Mouse (Mus musculus): ENCODE measurements around the gene Dazap1. TPM values are rescaled to one million over a fixed set of nuclear protein-coding genes. Genes with fewer than 3 reads are reported as not detected.

The Dazap1 gene
- total RNA-seq, 2 experiments from 2014 or later = 180 to 181 TPM

DNA sequence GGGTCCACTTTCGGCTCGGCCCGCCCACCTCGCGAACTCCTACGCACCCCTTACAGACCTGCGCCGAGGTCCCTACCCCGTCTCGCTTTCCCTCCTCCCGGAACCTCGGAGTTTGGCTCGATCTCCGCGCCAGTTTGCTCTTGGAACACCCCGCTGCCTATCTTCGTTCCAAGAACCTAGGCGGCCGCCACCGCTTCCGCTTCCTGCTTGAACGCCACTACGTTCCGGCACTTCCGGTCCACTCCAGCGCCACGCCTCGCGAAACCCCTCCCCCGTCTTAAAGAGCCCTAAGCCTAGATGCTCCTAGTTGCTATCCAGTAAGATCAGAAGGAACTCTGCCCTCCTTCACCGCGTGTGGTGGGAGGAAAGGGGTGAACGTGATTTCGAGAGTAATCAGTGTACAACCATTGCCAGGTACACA is 59.1 kb downstream of the Dazap1 start, which contains the start of gene 2310011J03Rik:
Gene 2310011J03Rik, minus strand, starts transcription at position 198 of the 421 bp plus-strand sequence.
- peak; percentile 65 to 82 for DNase-seq (ENCODE audit: low spot score in 2 of 2)

DNA sequence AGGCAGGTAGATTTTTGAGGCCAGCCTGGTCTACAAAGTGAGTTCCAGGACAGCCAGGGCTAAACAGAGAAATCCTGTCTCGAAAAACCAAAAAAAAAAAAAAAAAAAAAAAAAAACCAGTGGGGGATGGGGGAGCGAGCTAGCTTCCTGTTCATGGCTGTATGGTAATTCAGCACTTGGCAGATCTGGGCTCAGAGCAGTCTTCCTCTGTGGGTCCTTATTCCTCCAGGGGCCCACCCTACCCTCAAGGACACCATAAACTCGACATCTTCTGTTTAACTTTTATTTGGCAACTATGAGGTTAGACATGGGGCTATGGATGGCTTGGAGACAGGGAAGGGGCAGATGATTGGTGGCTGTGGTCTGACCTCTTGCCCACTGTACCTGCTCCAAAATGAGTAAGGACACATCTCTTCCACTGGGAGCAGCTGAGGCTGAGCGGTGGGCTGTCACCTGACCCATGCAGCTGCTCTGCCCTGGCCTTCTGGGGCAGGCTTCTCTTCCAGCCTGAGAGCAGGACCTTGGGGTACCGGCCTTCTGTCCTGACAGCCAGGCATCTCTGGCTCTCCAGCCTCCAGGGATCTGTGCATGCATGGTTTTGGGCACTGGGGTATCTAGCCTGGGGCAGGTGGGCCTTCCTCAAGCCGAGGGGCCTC is 59.9 kb downstream of the Dazap1 start:
- no peak for DNase-seq (ENCODE audit: low spot score in 2 of 2)

- DNase-seq (ENCODE audit: low spot score in 2 of 2) = no peak
These were observed 60.6 kb downstream of the Dazap1 start for GRCm38 (mm10) chr10:80321670-80322581.

DNA sequence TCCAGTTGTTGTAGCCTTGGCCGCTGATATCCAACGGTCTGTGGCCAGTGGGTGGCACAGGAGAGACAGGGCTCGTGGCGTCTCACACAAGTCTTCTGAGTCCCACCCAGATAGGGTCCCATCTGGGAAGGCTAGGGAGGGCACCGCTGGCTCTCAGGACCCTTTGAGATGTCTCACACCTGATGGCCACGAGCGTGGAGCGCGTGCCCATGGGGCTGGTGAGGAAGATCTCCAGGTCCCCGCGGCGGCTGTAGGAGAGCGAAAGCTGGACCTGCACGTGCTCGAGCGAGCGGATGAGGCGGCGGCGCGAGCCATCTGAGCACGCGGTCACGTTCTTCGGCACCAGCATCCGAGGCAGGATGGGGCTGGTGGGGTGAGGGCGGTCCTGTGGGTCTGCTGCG is 61.5 kb downstream of the Dazap1 start:
- no peak for DNase-seq (ENCODE audit: low spot score in 2 of 2)

DNA sequence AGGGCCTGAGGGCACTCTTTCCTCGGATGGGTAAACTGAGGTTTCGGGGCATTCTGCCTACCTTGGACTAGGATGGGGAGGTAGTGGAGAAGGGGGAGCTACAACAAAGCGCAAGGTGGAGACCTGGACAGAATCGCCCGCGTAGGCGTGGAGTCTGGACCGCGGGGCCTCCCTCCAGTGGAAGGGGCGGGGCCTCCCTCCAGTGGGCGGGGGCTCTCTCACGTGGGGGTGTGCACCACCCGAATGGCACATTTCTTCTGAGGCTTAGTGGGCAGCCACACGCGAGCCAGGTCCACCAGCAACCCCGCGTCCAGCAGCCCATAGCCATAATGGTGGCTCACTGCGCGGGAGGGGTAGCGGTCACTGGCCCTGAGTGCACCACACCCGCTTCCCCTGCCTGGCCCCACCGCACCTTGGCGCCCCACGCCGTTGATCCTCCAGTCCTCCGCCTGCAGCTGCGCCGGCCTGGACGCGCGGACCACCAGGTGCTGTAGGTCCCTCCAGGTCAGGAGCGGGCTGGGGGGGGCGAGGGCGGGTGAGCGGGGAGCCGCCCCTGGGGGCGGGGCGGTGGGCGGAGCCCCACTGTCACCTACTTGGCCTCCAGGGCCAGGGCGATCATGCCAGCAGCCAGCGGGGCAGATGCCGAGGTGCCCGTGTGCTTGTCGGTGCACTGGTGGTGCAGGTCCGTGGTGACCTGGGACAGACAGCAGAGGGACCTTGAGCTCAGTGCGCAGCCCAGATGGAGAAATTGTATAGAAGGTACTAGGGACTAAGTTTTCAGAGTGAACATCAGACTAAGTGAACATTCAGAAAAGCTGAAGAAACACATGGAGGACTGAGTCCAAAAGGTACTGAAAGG is 62.2 kb downstream of the Dazap1 start:
- peak in 1 of 2 experiments; percentile 49 for DNase-seq (ENCODE audit: low spot score in 2 of 2)

DNA sequence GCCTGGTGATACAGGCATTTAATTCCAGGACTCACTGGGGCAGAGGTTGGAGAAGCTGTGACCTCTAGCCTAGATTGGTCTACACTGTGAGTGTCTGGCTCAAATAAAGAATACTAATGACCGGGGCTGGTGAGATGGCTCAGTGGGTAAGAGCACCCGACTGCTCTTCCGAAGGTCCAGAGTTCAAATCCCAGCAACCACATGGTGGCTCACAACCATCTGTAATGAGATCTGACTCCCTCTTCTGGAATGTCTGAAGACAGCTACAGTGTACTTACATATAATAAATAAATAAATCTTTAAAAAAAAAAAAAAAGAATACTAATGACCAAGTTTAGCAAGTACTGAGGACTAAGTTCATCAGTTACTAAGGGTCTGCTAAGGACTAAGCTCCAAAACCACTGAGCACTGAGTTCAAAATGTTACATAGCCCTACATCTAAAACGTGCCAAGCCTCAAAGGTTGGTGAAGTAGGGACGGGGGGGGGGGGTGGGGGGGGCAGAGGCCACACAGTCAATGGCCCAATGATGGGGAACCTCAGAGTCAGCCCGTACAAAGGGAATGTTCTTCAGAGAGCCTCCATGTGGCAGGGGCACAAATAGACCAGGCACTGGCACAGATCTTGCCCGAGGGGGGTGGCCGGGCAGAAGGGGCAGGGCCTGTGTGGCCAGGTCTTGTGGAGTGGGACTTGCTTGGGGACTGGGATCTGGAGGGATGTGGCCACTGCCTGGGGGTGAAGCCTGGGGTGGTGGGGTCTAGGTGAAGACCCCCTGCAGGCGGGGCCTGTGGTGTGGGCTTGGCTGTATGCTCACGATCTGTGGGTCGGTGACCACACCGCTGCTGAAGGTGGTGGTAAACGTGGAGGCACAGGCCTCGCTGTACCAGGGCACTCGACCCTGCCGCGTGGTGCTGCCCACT is 63.1 kb downstream of the Dazap1 start:
- DNase-seq (ENCODE audit: low spot score in 2 of 2) = no peak

DNA sequence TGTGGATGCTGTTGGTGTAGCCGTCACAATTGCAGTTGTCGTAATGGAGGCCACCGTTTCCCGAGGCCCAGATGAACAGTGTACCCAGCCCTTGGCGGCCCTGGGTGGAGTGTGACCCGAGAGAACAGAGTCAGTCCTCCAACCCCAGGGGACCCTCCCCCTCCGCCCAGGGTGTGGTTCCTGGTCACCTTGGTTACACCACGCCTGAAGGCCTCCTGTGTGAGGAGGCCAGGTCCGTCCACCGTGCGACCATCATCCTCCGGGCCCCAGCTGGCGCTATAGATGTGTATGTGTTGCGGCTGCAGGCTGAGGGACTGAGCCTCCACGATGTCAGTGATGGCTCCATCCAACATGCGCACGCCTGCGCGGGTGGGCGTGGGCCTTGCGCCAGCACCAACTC is 63.8 kb downstream of the Dazap1 start:
- no peak for DNase-seq (ENCODE audit: low spot score in 2 of 2)

GRCm38 (mm10) chr10:80329273-80330081 is 68.2 kb downstream of the Dazap1 start, which contains the start of the genes Pcsk4 and Reep6:
TSS of gene Pcsk4 (minus strand) at chr10:80329498.
TSS of gene Reep6 (plus strand) at chr10:80329953.
- peak; percentile 96 to 97 for DNase-seq (ENCODE audit: low spot score in 2 of 2)

- no peak for DNase-seq (ENCODE audit: low spot score in 2 of 2)
These were observed 68.8 kb downstream of the Dazap1 start for GRCm38 (mm10) chr10:80330084-80330483.

DNA sequence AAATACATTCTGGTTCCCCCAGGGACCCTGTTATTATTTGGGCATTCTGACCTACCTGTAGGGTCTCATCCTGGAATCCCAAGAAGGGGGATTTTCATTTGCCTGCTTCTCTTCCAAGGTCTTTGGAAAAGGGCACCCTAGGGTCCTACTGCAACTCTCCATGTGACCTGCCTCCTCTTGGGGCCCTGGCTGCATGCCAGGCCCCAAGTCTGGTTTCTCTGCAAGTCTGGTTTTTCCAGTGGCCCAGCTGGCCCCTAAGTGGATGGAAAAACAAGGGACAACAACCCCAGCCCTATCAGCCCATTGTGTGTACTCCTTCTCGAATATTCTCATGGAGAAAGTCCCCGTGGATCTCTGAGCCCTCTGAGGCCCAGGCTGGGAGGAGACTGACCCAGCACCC is 69.6 kb downstream of the Dazap1 start:
- no peak for DNase-seq (ENCODE audit: low spot score in 2 of 2)

DNA sequence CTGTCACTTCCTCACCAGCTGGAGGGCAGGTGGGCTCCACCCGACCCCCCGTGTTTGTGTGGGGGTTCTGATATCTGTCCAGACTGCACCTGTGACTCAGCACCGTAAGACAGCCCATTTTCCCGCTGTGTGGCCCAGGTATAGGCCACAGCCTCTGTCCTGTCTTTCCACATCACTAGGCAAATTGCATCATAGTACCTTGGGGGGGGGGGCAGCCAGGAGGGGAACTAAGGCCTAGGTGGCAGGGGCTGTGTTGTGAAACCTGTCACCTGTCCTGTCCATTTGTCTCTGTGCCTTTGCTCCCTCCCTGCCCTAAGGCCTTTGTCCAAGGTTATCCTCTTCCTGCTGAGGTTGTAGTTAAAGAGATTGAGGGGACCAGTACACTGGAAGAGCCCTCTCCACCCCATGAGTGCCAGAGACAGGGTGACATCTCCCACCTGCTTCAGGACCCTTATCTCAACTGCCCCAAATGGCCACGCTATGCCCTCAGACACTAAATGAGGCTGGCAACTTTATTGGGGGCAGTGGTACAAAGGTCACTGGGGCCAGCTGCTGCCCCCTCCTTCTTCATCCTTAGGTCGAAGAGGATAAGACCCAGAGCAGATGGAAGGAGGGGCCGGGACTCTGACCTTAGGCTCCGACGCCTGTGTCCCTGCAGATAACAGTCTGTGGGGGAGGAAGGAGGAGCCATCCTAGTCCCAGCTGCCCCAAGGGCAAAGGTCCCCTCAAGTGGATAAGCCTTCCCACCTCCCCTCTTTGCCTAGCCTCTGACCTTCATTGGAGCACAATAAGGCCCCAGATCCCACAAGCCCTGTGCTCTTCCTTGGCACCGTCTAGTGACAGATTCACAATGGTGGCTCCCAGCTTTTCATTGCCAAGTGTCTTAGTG is 70.6 kb downstream of the Dazap1 start:
- DNase-seq (ENCODE audit: low spot score in 2 of 2) = no peak

- DNase-seq (ENCODE audit: low spot score in 2 of 2) = no peak
These were observed 71.3 kb downstream of the Dazap1 start for GRCm38 (mm10) chr10:80332525-80332989.

- DNase-seq (ENCODE audit: low spot score in 2 of 2) = no peak
These were observed 75.0 kb downstream of the Dazap1 start for GRCm38 (mm10) chr10:80336263-80336662.

Small RNA genes lying within 50 kb of the gene (microRNA-seq; reads per million reads assigned to microRNA genes)
- gene Mir6911 = 0.79 reads per million

Other genes with a start within 250 kb of the Dazap1 start
- 1 to 10 TPM; 7.1 to 8.5 TPM for gene Arhgap45, start 244.8 kb upstream of the Dazap1 start, total RNA-seq (2021)
- gene Polr2e, start 221.7 kb upstream of the Dazap1 start, total RNA-seq (2021) = 100 to 1,000 TPM; 103 to 112 TPM
- gene Gpx4, start 214.3 kb upstream of the Dazap1 start, total RNA-seq (2021) = 100 to 1,000 TPM; 576 to 622 TPM
- 10 to 100 TPM; 51.7 to 53.2 TPM for gene Sbno2, start 155.9 kb upstream of the Dazap1 start, total RNA-seq (2021)
- 100 to 1,000 TPM; 130 to 139 TPM for gene Stk11, start 145.7 kb upstream of the Dazap1 start, total RNA-seq (2021)
- 100 to 1,000 TPM; 401 to 425 TPM for gene Atp5d, start 122.9 kb upstream of the Dazap1 start, total RNA-seq (2021)
- 10 to 100 TPM; 49.1 to 72.7 TPM for gene Cbarp, start 120.7 kb upstream of the Dazap1 start, total RNA-seq (2021)
- gene Midn, start 113.2 kb upstream of the Dazap1 start, total RNA-seq (2021) = 100 to 1,000 TPM; 113 to 124 TPM
- gene Cirbp, start 95.5 kb upstream of the Dazap1 start, total RNA-seq (2021) = 100 to 1,000 TPM; 296 to 322 TPM
- 1 to 10 TPM; 7.5 to 8.8 TPM for gene 1600002K03Rik, start 88.5 kb upstream of the Dazap1 start, total RNA-seq (2021)
- gene Efna2, start 82.0 kb upstream of the Dazap1 start, total RNA-seq (2021) = 1 to 10 TPM; 6.5 to 7.5 TPM
- gene Mum1, start 35.1 kb upstream of the Dazap1 start, total RNA-seq (2021) = 10 to 100 TPM; 48.9 to 50.4 TPM
- 100 to 1,000 TPM; 208 to 225 TPM for gene Ndufs7, start 12.4 kb upstream of the Dazap1 start, total RNA-seq (2021)
- gene Gamt, start 474 bp upstream of the Dazap1 start, total RNA-seq (2021) = 100 to 1,000 TPM; 181 to 214 TPM
- gene Rps15, start 31.0 kb downstream of the Dazap1 start, total RNA-seq (2021) = 1,000 to 10,000 TPM; 1,413 to 1,504 TPM
- gene Apc2, start 34.5 kb downstream of the Dazap1 start, total RNA-seq (2021) = 10 to 100 TPM in 1 of 2 experiments, 1 to 10 TPM in 1; 9.9 to 10.4 TPM
- gene 2310011J03Rik, start 59.1 kb downstream of the Dazap1 start, total RNA-seq (2021) = 10 to 100 TPM; 30.8 to 31.2 TPM
- 1 to 10 TPM; 7.7 to 7.8 TPM for gene Pcsk4, start 68.0 kb downstream of the Dazap1 start, total RNA-seq (2021)
- 10 to 100 TPM; 13.1 to 26.7 TPM for gene Reep6, start 68.5 kb downstream of the Dazap1 start, total RNA-seq (2021)
- gene Adamtsl5, start 86.9 kb downstream of the Dazap1 start, total RNA-seq (2021) = 10 to 100 TPM; 12.8 to 13.2 TPM
- gene Plk5, start 95.0 kb downstream of the Dazap1 start, total RNA-seq (2021) = under 1 TPM in 1 of 2 experiments, not detected in 1; 0.36 TPM
- gene Mex3d, start 126.2 kb downstream of the Dazap1 start, total RNA-seq (2021) = 10 to 100 TPM; 25.4 to 26.7 TPM
- 100 to 1,000 TPM; 142 to 147 TPM for gene Mbd3, start 138.1 kb downstream of the Dazap1 start, total RNA-seq (2021)
- 100 to 1,000 TPM; 535 to 613 TPM for gene Uqcr11, start 145.3 kb downstream of the Dazap1 start, total RNA-seq (2021)
- 100 to 1,000 TPM; 112 to 116 TPM for gene Tcf3, start 172.2 kb downstream of the Dazap1 start, total RNA-seq (2021)
- gene Onecut3, start 233.3 kb downstream of the Dazap1 start, total RNA-seq (2021) = not detected